Mouse (Mus musculus) cerebellum, adult 9-11 months (tissue): ENCODE results near the gene Acss1.
A peak's percentile ranks its signal among the peaks of the same experiment; 100 is the strongest.

Source experiments
- DNase-seq: peaks from one replicate; pipeline ENCODE4 v3.0.0; 2022

Gene Acss1

GRCm38 (mm10) chr2:150667820-150668766 is at the start of gene Acss1:
Acss1 (minus strand) TSS chr2:150668500.
- no peak for DNase-seq

- DNase-seq: no peak
These were observed 43.9 kb upstream of the Acss1 start for GRCm38 (mm10) chr2:150712167-150712674.

GRCm38 (mm10) chr2:150691481-150692170 is 23.3 kb upstream of the Acss1 start:
- no peak for DNase-seq

- DNase-seq: no peak
These were observed 21.9 kb upstream of the Acss1 start for GRCm38 (mm10) chr2:150690216-150690615.

- no peak for DNase-seq
These were observed 21.0 kb upstream of the Acss1 start, which contains the start of gene Vsx1 for GRCm38 (mm10) chr2:150689223-150689800. Vsx1 (minus strand) TSS chr2:150689360.

- DNase-seq: peak; percentile 82
These were observed 20.4 kb upstream of the Acss1 start for GRCm38 (mm10) chr2:150688541-150689186.

- no peak for DNase-seq
These were observed 19.7 kb upstream of the Acss1 start for GRCm38 (mm10) chr2:150687871-150688540.

GRCm38 (mm10) chr2:150685389-150685788 is 17.1 kb upstream of the Acss1 start:
- DNase-seq: no peak

GRCm38 (mm10) chr2:150684451-150684850 is 16.2 kb upstream of the Acss1 start:
- DNase-seq: no peak

- DNase-seq: no peak
These were observed 13.3 kb upstream of the Acss1 start for GRCm38 (mm10) chr2:150681581-150681980.

GRCm38 (mm10) chr2:150678392-150678791 is 10.1 kb upstream of the Acss1 start:
- peak; percentile 35 for DNase-seq

- DNase-seq: no peak
These were observed 7.2 kb upstream of the Acss1 start for GRCm38 (mm10) chr2:150675525-150675924.

- DNase-seq: peak; percentile 21
These were observed 6.6 kb upstream of the Acss1 start for GRCm38 (mm10) chr2:150674900-150675299.

GRCm38 (mm10) chr2:150673929-150674328 is 5.6 kb upstream of the Acss1 start:
- no peak for DNase-seq

- no peak for DNase-seq
These were observed 3.5 kb upstream of the Acss1 start for GRCm38 (mm10) chr2:150671609-150672290.

GRCm38 (mm10) chr2:150670926-150671325 is 2.6 kb upstream of the Acss1 start:
- no peak for DNase-seq

- DNase-seq: no peak
These were observed 1.2 kb upstream of the Acss1 start for GRCm38 (mm10) chr2:150669454-150670045.

- DNase-seq: no peak
These were observed 656 bp upstream of the Acss1 start for GRCm38 (mm10) chr2:150668956-150669355.

- DNase-seq: no peak
These were observed 1.1 kb downstream of the Acss1 start for GRCm38 (mm10) chr2:150667065-150667819.

- no peak for DNase-seq
These were observed 1.6 kb downstream of the Acss1 start for GRCm38 (mm10) chr2:150666723-150667064.
